Mouse (Mus musculus) ES-Bruce4 (cell line): ENCODE results near the gene Ccl17. TPM values are rescaled to one million over a fixed set of nuclear protein-coding genes. Genes with fewer than 3 reads are reported as not detected.
"Not testable (repeated sequence)": the region's sequence is repeated elsewhere in the genome, so short reads cannot be mapped to it uniquely, and the experiment has no call there.

Experiments
- H3K27ac ChIP-seq: 2 replicates; pipeline ENCODE4 v1.5.1; 2012; ENCODE audit warnings: low read length, inconsistent platforms; ENCODE audit not compliant: insufficient read depth
- H3K27me3 ChIP-seq: 2 replicates; pipeline ENCODE4 v1.6.1; 2012; ENCODE audit warnings: mild to moderate bottlenecking, low read length, inconsistent platforms; ENCODE audit not compliant: control insufficient read depth, poor library complexity, insufficient read depth, severe bottlenecking
- H3K36me3 ChIP-seq: 2 replicates; pipeline ENCODE4 v1.6.1; 2012; ENCODE audit warnings: inconsistent platforms, mild to moderate bottlenecking, low read length, moderate library complexity; ENCODE audit not compliant: control insufficient read depth, poor library complexity, insufficient read depth, severe bottlenecking
- H3K4me1 ChIP-seq: one replicate; pipeline ENCODE4 v1.8.1; 2011; ENCODE audit warnings: low read length; ENCODE audit not compliant: control insufficient read depth, insufficient read depth
- H3K4me3 ChIP-seq: 2 replicates; pipeline ENCODE4 v1.5.1; 2011; ENCODE audit warnings: low read depth, mild to moderate bottlenecking, low read length
- H3K9ac ChIP-seq: 2 replicates; pipeline ENCODE4 v1.6.1; 2012; ENCODE audit warnings: low read depth, mild to moderate bottlenecking, inconsistent platforms; ENCODE audit not compliant: poor library complexity, severe bottlenecking
- H3K9me3 ChIP-seq: replicated peaks from 2 replicates; pipeline ENCODE4 v1.6.1; 2012; ENCODE audit warnings: mild to moderate bottlenecking, low read length, inconsistent platforms; ENCODE audit not compliant: control insufficient read depth, poor library complexity, insufficient read depth, severe bottlenecking
- CTCF ChIP-seq: IDR thresholded peaks from one replicate; pipeline ENCODE4 v1.8.1; 2011; ENCODE audit warnings: low read depth, low read length
- EP300 ChIP-seq: IDR thresholded peaks from 2 replicates; pipeline ENCODE4 v1.6.1; 2011; ENCODE audit warnings: low read depth, low read length; ENCODE audit not compliant: insufficient read depth
- POLR2A ChIP-seq: IDR thresholded peaks from one replicate; pipeline ENCODE4 v1.8.1; 2011; ENCODE audit warnings: low read length; ENCODE audit not compliant: insufficient read depth
- polyA plus RNA-seq: library from polyadenylated mRNA; stranded (reverse); fragments of >200 nt; gene quantifications from 2 replicates; pipeline ENCODE4 v1.2.4, GENCODE M21; 2011; ENCODE audit warnings: low read depth; ENCODE audit not compliant: missing spikeins, insufficient read depth, insufficient read length

The Ccl17 gene
- polyA plus RNA-seq, 1 experiment = not detected

DNA sequence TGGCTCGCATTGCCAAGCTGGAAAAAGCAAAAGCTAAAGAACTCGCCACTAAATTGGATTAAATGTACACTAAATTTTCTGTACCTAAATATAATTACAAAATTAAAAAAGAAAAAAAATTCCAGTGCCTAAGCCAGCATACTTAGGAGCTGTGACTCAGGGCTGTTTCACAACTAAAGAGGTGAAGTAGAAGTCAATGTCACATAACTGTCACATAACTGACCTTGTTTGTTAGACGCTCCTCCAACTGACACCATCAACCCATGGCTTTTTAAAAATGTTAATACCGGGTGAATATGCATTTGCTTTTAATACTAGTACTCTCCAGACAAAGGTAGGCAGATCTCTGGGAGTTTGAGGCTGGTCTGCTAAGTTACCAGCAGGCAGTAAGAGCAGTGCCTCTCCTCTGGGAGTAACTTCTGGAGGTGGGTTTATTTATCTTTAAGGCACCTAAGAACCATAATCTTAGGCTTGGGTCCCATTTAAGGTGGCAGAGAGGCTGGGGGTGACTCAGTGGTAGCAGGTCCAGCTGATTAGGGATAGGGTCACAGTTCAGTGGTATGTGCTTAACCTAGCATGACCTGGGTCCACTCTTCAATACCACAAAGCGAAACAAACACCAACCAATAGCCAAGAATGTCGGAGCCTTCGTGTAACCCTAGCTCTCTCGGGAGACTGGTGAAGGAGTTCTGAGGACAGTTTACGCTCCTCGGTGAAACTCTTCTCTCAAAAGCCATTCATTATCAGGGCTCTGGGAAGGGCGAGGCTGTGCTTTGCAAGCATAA lies 26.4 kb downstream of the Ccl17 start:
- no peaks in the 10 kb centered on the region for H3K4me1 ChIP-seq
- H3K4me3 ChIP-seq = peak overlapping the region; percentile 21
- H3K9me3 ChIP-seq = no peaks in the 10 kb centered on the region
- H3K27me3 ChIP-seq = no peaks in the 10 kb centered on the region
- peaks cover 12% of the 10 kb centered on the region for H3K36me3 ChIP-seq
- TF ChIP-seq EP300 (no peak), CTCF (no peak), POLR2A (no peak)
- H3K9ac ChIP-seq = peak overlapping the region; percentile 98
- H3K27ac ChIP-seq = no peak overlapping the region

DNA sequence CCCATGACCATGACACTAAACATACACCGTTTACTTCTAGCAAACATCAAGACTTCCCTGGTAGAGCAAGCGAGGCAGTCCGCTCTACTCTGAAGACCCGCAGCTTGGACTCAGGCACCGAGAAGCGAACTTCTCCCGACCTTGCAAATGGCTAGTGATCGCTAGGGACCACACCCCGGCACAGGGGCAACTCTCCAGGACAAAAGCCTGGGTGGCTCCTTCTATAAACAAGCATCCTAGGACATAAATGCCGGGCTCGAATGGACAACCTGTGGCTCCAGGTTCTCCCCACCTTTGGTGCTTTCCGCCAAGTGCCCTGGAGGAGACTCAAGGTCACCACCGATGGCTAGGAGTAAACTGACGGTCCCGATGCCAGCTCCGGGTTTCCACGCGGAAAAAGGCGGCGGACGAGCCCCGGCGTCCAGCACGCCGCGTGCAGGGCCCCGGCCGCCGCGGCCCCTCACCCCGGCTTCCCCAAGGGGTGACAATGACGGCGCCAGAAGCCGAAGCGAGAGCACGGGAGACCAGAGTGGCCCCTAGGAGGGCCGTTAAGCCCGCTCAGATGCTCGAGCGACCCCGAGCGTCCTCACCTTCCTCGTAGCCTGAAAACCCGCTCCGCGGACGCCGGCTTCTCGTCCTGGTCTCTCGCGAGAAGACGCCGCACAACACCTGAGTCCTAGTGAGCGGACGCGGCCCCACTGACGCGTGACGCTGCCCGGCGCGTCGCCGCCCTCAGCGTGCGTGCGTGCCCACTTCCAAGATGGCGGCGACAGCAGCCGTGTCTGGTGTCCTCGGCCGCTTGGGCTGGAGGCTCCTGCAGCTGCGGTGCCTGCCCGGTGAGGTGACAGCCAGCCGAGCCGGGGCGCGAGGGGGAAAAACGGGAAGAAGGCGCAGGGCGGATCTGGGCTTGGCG lies 27.7 kb downstream of the Ccl17 start, which contains the start of the genes Coq9 and Ciapin1:
TSS of gene Coq9 (plus strand) at position 660 of the 913 bp plus-strand sequence.
TSS of gene Ciapin1 (minus strand) at position 697 of the 913 bp plus-strand sequence.
- H3K36me3 ChIP-seq = peaks cover 5% of the 10 kb centered on the region; the same call in 1 of the 2 replicates
- TF ChIP-seq CTCF = no peak
- TF ChIP-seq POLR2A = peak; percentile 72
- H3K9ac ChIP-seq = peak within 1 kb of the TSS; percentile 98
- no peaks in the 10 kb centered on the region for H3K27me3 ChIP-seq
- peak within 1 kb of the TSS; percentile 15; the same call in 1 of the 2 replicates for H3K27ac ChIP-seq
- peak within 1 kb of the TSS; percentile 83 for H3K4me3 ChIP-seq
- H3K9me3 ChIP-seq = no peaks in the 10 kb centered on the region
- no peaks in the 10 kb centered on the region for H3K4me1 ChIP-seq

DNA sequence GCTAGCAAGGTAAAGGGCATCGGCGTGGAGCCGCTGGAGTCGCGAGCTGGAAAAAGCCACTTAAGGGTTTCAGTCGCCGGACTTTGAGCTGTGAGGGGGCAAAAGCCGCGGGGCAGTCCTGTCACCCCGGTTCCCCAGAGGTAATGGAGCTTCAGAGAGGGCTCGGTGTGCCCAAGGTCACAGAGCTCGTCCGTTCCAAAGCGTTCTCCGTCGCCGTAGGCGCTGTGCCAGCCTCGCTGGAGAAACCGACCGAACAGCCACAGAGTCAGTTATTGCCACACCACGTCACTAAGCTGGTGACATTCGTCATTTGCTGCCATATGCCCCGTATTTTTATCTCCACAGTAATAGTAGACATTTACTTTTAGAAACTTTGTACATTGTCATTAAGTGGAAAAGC lies 28.3 kb downstream of the Ccl17 start:
- H3K27me3 ChIP-seq = no peaks in the 10 kb centered on the region
- H3K9me3 ChIP-seq = no peaks in the 10 kb centered on the region
- TF ChIP-seq POLR2A = no peak
- no peak for TF ChIP-seq EP300
- TF ChIP-seq CTCF = no peak
- peak overlapping the region; percentile 98 for H3K9ac ChIP-seq
- H3K4me3 ChIP-seq = peak overlapping the region; percentile 83
- no peaks in the 10 kb centered on the region for H3K4me1 ChIP-seq
- no peak overlapping the region for H3K27ac ChIP-seq
- H3K36me3 ChIP-seq = peaks cover 5% of the 10 kb centered on the region

DNA sequence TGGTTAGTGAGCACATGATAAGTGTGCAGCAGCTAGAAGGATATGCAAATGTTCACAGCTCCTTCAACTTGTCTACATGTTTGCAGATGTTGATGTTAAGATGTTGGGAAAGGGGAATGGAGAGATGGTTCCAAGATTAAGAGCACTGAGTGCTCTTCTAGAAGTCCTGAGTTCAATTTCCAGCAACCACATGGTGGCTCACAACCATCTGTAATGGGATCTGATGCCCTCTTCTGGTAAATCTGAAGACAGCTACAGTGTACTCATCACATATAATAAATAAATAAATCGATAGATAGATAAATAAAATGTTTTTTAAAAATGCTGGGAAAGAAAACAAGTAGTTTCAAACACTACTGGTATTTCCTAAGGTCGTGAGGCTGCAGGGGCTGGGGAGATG lies 30.9 kb downstream of the Ccl17 start:
- Histone ChIP-seq H3K36me3 (peaks cover 12% of the 10 kb centered on the region), H3K27me3 (no peaks in the 10 kb centered on the region), H3K9ac (no peak overlapping the region), H3K4me1 (no peaks in the 10 kb centered on the region), H3K9me3 (no peaks in the 10 kb centered on the region), H3K27ac (no peak overlapping the region), H3K4me3 (no peak overlapping the region)
- TF ChIP-seq POLR2A (no peak), CTCF (no peak)

DNA sequence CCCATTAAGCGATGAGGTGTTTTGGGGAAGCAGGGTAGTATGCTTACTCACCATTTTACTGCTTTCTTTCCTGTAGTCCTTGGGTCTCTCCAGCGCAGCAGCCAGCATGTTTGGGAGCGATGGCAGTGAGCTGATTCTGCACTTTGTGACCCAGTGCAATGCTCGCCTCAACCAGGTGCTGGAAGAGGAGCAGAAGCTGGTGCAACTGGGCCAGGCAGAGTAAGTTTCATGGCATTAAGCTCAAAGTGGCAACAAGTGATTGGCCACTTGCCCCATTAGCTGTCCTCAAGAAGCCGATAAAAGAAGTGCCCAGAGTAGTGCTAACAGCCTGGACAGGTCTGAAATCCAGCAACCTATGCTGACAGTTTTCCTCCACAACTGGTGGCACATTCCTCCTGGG lies 39.8 kb downstream of the Ccl17 start:
- no peak for TF ChIP-seq CTCF
- no peak for TF ChIP-seq POLR2A
- no peak for TF ChIP-seq EP300
- peaks cover 54% of the 10 kb centered on the region for H3K36me3 ChIP-seq
- no peak overlapping the region for H3K4me3 ChIP-seq
- no peaks in the 10 kb centered on the region for H3K9me3 ChIP-seq
- no peaks in the 10 kb centered on the region for H3K4me1 ChIP-seq
- H3K27ac ChIP-seq = no peak overlapping the region
- H3K27me3 ChIP-seq = no peaks in the 10 kb centered on the region
- H3K9ac ChIP-seq = no peak overlapping the region

DNA sequence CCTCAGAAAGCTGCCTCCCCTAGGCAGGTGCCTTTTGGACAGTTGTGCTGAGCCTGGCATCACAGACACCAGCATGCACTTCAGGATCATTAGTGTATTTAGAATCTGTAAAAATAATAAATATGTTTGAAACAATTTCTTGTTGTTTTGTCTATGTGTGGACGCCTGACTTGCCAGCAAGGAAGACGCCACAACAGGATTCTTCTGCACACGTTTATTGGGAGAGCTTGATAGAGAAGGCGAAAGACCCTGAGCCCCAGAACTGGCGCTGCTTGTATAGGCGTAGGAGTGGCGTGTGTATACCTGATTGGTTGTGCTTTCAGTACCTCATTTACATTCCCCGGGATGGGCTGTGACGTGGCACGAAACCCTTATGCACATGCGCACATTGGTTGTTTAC lies 44.5 kb downstream of the Ccl17 start:
- not testable (repeated sequence) for H3K9me3 ChIP-seq, H3K4me3 ChIP-seq, H3K27ac ChIP-seq, H3K4me1 ChIP-seq, H3K9ac ChIP-seq, H3K27me3 ChIP-seq
- peaks cover 40% of the 10 kb centered on the region for H3K36me3 ChIP-seq
